Mouse (Mus musculus): ENCODE data around the gene Dpf2.

- TF ChIP-seq CTCF (IDR thresholded peaks at IDR 0.05; ENCODE audit: insufficient read depth, low read depth, low read length) (no peak), POLR2A (IDR thresholded peaks at IDR 0.05; ENCODE audit: insufficient read depth, low read depth, low read length) (no peak)
Measured at GRCm38 (mm10) chr19:5871683-5872082, 41.1 kb downstream of the Dpf2 start.

Measured in olfactory bulb, adult 2 months (tissue).